Comparison of ENCODE assay signal across 10 mouse cellular contexts in the genomic region with DNA sequence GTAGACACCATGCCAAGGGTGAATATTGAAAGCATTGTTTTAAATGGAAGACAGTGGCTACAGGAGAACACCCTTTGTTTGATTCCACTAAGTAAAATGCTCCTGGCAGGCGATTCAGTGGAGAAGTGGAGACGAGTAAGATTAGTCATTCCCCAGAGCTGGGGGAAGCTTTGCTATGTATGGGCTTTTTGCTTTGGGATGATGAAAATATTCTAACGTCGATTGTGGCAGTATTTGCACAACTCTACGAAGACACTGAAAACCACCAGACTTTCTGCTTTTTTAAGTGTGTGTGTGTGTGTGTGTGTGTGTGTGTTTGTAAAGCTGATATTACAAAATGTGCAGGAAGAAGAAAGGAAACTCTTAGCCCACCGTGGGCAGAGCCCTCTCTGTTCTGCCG.
A peak's percentile ranks its signal among the peaks of the same experiment; 100 is the strongest.
DNase-seq lines count a peak whose midpoint lies in the region; ATAC-seq and TF ChIP-seq lines count a peak whose summit lies in the region.
"Had no signal": no experiment of that assay in that cellular context is flagged by ENCODE, and none has a peak within 500 bp of the region (broad histone marks: within the 10 kb centered on the region; RNA-seq: fewer than 3 reads in every experiment).

No protein-coding gene starts in this region.

- TF ChIP-seq CTCF in kidney, postnatal 0 days (IDR thresholded peaks at IDR 0.05; ENCODE audit: low read depth), result no peak
- no peak for TF ChIP-seq CTCF in midbrain, postnatal 0 days (IDR thresholded peaks at IDR 0.05)

- H3K36me3 ChIP-seq in kidney, postnatal 0 days (ENCODE audit: insufficient read depth, low read length), result no peaks in the 10 kb centered on the region
- no peaks in the 10 kb centered on the region for H3K36me3 ChIP-seq in midbrain, postnatal 0 days (ENCODE audit: insufficient read depth, low read length)

- no peak overlapping the region for H3K4me3 ChIP-seq in kidney, postnatal 0 days (replicated peaks; ENCODE audit: low read depth, low read length)
- H3K4me3 ChIP-seq in midbrain, postnatal 0 days (ENCODE audit: low read depth, low read length), result no peak overlapping the region

- H3K27ac ChIP-seq in kidney, postnatal 0 days, result 0 out of 2 replicates have a peak overlapping the region, but pooled peaks have one; percentile 9
- H3K27ac ChIP-seq in midbrain, postnatal 0 days (ENCODE audit: low read depth, low read length), result no peak overlapping the region

- no peaks in the 10 kb centered on the region for H3K9me3 ChIP-seq in kidney, postnatal 0 days (replicated peaks; ENCODE audit: low read length)
- H3K9me3 ChIP-seq in midbrain, postnatal 0 days (ENCODE audit: low read length), result no peaks in the 10 kb centered on the region

- no peak for ATAC-seq in kidney, postnatal 0 days (replicated peaks; ENCODE audit: low FRiP score, low read depth)
- ATAC-seq in common myeloid progenitor, adult 5-6 weeks (replicated peaks; ENCODE audit: low read depth, poor library complexity, severe bottlenecking), result peak; percentile 30; the same call in 1 of the 2 replicates
- peak; percentile 69 for ATAC-seq in granulocyte monocyte progenitor cell, adult 5-6 weeks (replicated peaks; ENCODE audit: poor library complexity, severe bottlenecking)
- no peak for ATAC-seq in midbrain, postnatal 0 days (ENCODE audit: low FRiP score)

- H3K9ac ChIP-seq in kidney, postnatal 0 days (ENCODE audit: low read depth, low read length), result no peak overlapping the region
- H3K9ac ChIP-seq in midbrain, postnatal 0 days (replicated peaks; ENCODE audit: low read length, poor library complexity, severe bottlenecking), result peak overlapping the region; percentile 20; the same call in 1 of the 2 replicates

- no peaks in the 10 kb centered on the region for H3K27me3 ChIP-seq in kidney, postnatal 0 days (ENCODE audit: insufficient read depth, low read length)
- no peaks in the 10 kb centered on the region for H3K27me3 ChIP-seq in midbrain, postnatal 0 days (ENCODE audit: insufficient read depth, low read length)

- no peak overlapping the region for H3K4me2 ChIP-seq in kidney, postnatal 0 days (ENCODE audit: low read length)
- no peak overlapping the region for H3K4me2 ChIP-seq in midbrain, postnatal 0 days (ENCODE audit: low read depth, low read length, poor library complexity, severe bottlenecking)

- peaks cover 12% of the 10 kb centered on the region; the same call in 1 of the 2 replicates for H3K4me1 ChIP-seq in kidney, postnatal 0 days (replicated peaks; ENCODE audit: insufficient read depth, low read length)
- H3K4me1 ChIP-seq in midbrain, postnatal 0 days (ENCODE audit: insufficient read depth, low read length), result peaks cover 11% of the 10 kb centered on the region; the same call in 1 of the 2 replicates

- DNase-seq in kidney, postnatal 0 days (ENCODE audit: low spot score), result no peak
- DNase-seq in kidney, postnatal 36 days, result no peak
- DNase-seq in midbrain, postnatal 0 days (ENCODE audit: low spot score), result no peak
- DNase-seq in testis, postnatal 10 days (ENCODE audit: low spot score), result no peak
- no peak for DNase-seq in layer of hippocampus, postnatal 14 days (ENCODE audit: low spot score in 2 of 2)
- DNase-seq: adrenal gland, postnatal 25 days; kidney, adult 8-10 months; right cerebral cortex, postnatal 4 days had no signal

- WGBS in kidney, postnatal 0 days, result 41% methylated on average over 7 of the region's 7 CpGs
- WGBS in midbrain, postnatal 0 days, result 24% methylated on average over 7 of the region's 7 CpGs

Comparison
In these comparisons a context has a peak if more than half of its experiments do, and no peak if none do; other contexts are left out.
1. ATAC-seq: peak in common myeloid progenitor, adult 5-6 weeks (single experiment) and granulocyte monocyte progenitor cell, adult 5-6 weeks (single experiment); none in kidney, postnatal 0 days (single experiment) and midbrain, postnatal 0 days (single experiment).